Mouse (Mus musculus): ENCODE results near the gene Etfdh. TPM values are rescaled to one million over a fixed set of nuclear protein-coding genes. Genes with fewer than 3 reads are reported as not detected.
A peak's percentile ranks its signal among the peaks of the same experiment; 100 is the strongest.
"Not testable (repeated sequence)": the region's sequence is repeated elsewhere in the genome, so short reads cannot be mapped to it uniquely, and the experiment has no call there.

Etfdh gene
- polyA plus RNA-seq, 1 experiment from 2014 or later: 42.5 TPM

GRCm38 (mm10) chr3:79575576-79576467 lies 53.5 kb downstream of the Etfdh start:
- ATAC-seq (ENCODE audit: low FRiP score): peak; percentile 69; the same call in 1 of the 2 replicates
- no peaks in the 10 kb centered on the region for H3K27me3 ChIP-seq
- no peak overlapping the region for H3K9ac ChIP-seq
- H3K36me3 ChIP-seq (replicated peaks): no peaks in the 10 kb centered on the region
- H3K9me3 ChIP-seq: no peaks in the 10 kb centered on the region
- peak overlapping the region; percentile 59 for H3K27ac ChIP-seq
- H3K4me1 ChIP-seq: peaks cover 16% of the 10 kb centered on the region
- no peak overlapping the region for H3K4me3 ChIP-seq (replicated peaks)
- WGBS: 17% methylated on average over 10 of the region's 10 CpGs
- peak overlapping the region; percentile 21; the same call in 1 of the 2 replicates for H3K4me2 ChIP-seq

DNA sequence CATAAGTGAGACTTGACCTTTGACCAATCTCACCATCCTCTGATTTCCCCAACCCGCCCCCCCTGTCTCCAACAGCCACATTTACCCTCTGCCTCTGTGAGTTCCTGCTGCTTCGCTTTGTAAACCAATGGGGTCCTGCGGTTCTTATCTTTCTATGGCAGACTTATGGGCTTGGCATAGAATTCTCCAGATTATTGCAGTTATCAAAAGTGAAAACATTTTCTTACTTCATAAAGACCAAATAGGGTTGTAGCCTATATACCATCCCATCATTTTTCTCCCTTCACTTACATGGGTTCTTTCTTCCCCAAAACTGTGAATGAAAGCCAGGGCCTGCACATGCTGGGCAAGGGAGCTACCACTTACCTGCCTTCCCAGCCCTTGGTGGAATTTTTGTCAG lies 55.0 kb downstream of the Etfdh start:
- peaks cover 16% of the 10 kb centered on the region for H3K4me1 ChIP-seq
- H3K36me3 ChIP-seq (replicated peaks): no peaks in the 10 kb centered on the region
- no peak overlapping the region for H3K27ac ChIP-seq
- no peaks in the 10 kb centered on the region for H3K27me3 ChIP-seq
- WGBS: 79% methylated on average over 3 of the region's 3 CpGs
- no peak overlapping the region for H3K4me2 ChIP-seq
- H3K9me3 ChIP-seq: no peaks in the 10 kb centered on the region
- H3K4me3 ChIP-seq (replicated peaks): no peak overlapping the region
- H3K9ac ChIP-seq: no peak overlapping the region
- no peak for ATAC-seq (ENCODE audit: low FRiP score)

- 97% methylated on average over 5 of the region's 5 CpGs for WGBS
- ATAC-seq (ENCODE audit: low FRiP score); H3K36me3 ChIP-seq (replicated peaks); H3K9ac ChIP-seq; H3K27ac ChIP-seq; H3K4me2 ChIP-seq; H3K4me3 ChIP-seq (replicated peaks); H3K9me3 ChIP-seq; H3K27me3 ChIP-seq: not testable (repeated sequence)
- peaks cover 16% of the 10 kb centered on the region for H3K4me1 ChIP-seq
These were observed 55.9 kb downstream of the Etfdh start for GRCm38 (mm10) chr3:79573376-79573775.

- Histone ChIP-seq H3K27ac (no peak overlapping the region), H3K9ac (no peak overlapping the region), H3K4me1 (peaks cover 16% of the 10 kb centered on the region), H3K36me3 (replicated peaks) (no peaks in the 10 kb centered on the region), H3K27me3 (no peaks in the 10 kb centered on the region), H3K9me3 (no peaks in the 10 kb centered on the region), H3K4me2 (no peak overlapping the region), H3K4me3 (replicated peaks) (no peak overlapping the region)
- WGBS: 77% methylated on average over 2 of the region's 3 CpGs
- no peak for ATAC-seq (ENCODE audit: low FRiP score)
These were observed 56.9 kb downstream of the Etfdh start for GRCm38 (mm10) chr3:79572399-79572798.

DNA sequence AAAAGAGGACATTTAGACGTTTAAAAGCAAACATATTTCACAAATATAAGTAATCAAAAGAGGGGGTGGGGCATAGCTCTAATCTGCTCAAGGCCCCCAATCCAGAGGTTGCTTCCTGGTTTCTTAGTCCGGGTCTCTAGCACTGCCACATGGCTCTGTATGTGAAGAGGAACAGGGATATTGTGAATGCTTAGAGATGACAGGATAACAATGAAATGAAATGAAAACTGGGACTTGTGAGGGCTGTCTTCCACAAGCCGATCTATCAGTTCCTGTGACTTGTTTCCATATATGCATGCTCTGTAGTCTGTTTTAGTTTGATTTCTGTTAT lies 60.0 kb downstream of the Etfdh start:
- 88% methylated on average over 3 of the region's 3 CpGs for WGBS
- ATAC-seq (ENCODE audit: low FRiP score): no peak

GRCm38 (mm10) chr3:79568629-79569350 lies 60.5 kb downstream of the Etfdh start:
- no peaks in the 10 kb centered on the region for H3K27me3 ChIP-seq
- ATAC-seq (ENCODE audit: low FRiP score): no peak
- peaks cover 12% of the 10 kb centered on the region for H3K4me1 ChIP-seq
- peak overlapping the region; percentile 73; the same call in 1 of the 2 replicates for H3K27ac ChIP-seq
- H3K9me3 ChIP-seq: no peaks in the 10 kb centered on the region
- no peaks in the 10 kb centered on the region for H3K36me3 ChIP-seq (replicated peaks)
- peak overlapping the region; percentile 85 for H3K4me2 ChIP-seq
- no peak overlapping the region; the same call in 1 of the 2 replicates for H3K4me3 ChIP-seq (replicated peaks)
- WGBS: 81% methylated on average over 14 of the region's 16 CpGs
- no peak overlapping the region; the same call in 1 of the 2 replicates for H3K9ac ChIP-seq

More for the DNA sequence above, 60.0 kb downstream of the Etfdh start:
- H3K4me3 ChIP-seq (replicated peaks): no peak overlapping the region
- no peaks in the 10 kb centered on the region for H3K36me3 ChIP-seq (replicated peaks)
- no peaks in the 10 kb centered on the region for H3K9me3 ChIP-seq
- H3K27me3 ChIP-seq: no peaks in the 10 kb centered on the region
- no peak overlapping the region for H3K9ac ChIP-seq
- H3K4me2 ChIP-seq: no peak overlapping the region
- peaks cover 12% of the 10 kb centered on the region for H3K4me1 ChIP-seq
- no peak overlapping the region for H3K27ac ChIP-seq

- Histone ChIP-seq H3K4me2 (peak within 1 kb of the TSS; percentile 85), H3K4me1 (peaks cover 12% of the 10 kb centered on the region), H3K27me3 (no peaks in the 10 kb centered on the region), H3K4me3 (replicated peaks) (peak within 1 kb of the TSS; percentile 83), H3K36me3 (replicated peaks) (no peaks in the 10 kb centered on the region), H3K9me3 (no peaks in the 10 kb centered on the region), H3K27ac (peak within 1 kb of the TSS; percentile 78), H3K9ac (peak within 1 kb of the TSS; percentile 84)
- under 1% methylated on average over 53 of the region's 55 CpGs for WGBS
- ATAC-seq (ENCODE audit: low FRiP score): peak; percentile 95
These were observed 61.5 kb downstream of the Etfdh start, which contains the start of gene Fnip2 for GRCm38 (mm10) chr3:79567703-79568362. Fnip2 (minus strand) TSS chr3:79567796.

- peak; percentile 74; the same call in 1 of the 2 replicates for ATAC-seq (ENCODE audit: low FRiP score)
- peak overlapping the region; percentile 78 for H3K27ac ChIP-seq
- peak overlapping the region; percentile 83 for H3K4me3 ChIP-seq (replicated peaks)
- no peaks in the 10 kb centered on the region for H3K9me3 ChIP-seq
- H3K9ac ChIP-seq: peak overlapping the region; percentile 84
- H3K4me2 ChIP-seq: peak overlapping the region; percentile 85
- 3% methylated on average over 59 of the region's 60 CpGs for WGBS
- no peaks in the 10 kb centered on the region for H3K27me3 ChIP-seq
- peaks cover 15% of the 10 kb centered on the region for H3K4me1 ChIP-seq
- H3K36me3 ChIP-seq (replicated peaks): no peaks in the 10 kb centered on the region
These were observed 62.3 kb downstream of the Etfdh start for GRCm38 (mm10) chr3:79566716-79567691.

- ATAC-seq (ENCODE audit: low FRiP score): no peak
- Histone ChIP-seq H3K36me3 (replicated peaks) (no peaks in the 10 kb centered on the region), H3K4me2 (no peak overlapping the region), H3K9me3 (no peaks in the 10 kb centered on the region), H3K4me1 (peaks cover 16% of the 10 kb centered on the region), H3K4me3 (replicated peaks) (no peak overlapping the region), H3K27ac (no peak overlapping the region), H3K27me3 (no peaks in the 10 kb centered on the region), H3K9ac (no peak overlapping the region)
- WGBS: 87% methylated on average over 10 of the region's 10 CpGs
These were observed 64.3 kb downstream of the Etfdh start for GRCm38 (mm10) chr3:79564875-79565606.

DNA sequence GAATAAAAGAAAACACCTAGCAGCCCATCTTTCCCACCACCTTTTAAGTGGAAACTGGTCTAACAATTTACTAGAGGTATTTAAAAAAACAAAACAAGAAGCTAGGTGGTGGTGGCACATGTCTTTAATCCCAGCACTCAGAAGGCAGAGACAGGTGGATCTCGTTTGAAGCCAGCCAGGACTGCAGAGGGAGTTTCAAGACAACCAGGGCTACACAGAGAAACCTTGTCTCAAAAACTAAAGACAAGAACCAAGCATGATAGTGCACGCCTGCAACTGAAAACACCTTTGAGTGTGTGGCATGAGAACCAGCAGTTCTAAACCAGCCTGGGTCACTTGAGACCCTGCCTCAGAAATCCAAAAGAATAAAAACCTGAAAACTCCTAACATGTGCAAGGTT lies 65.8 kb downstream of the Etfdh start:
- H3K27me3 ChIP-seq: no peaks in the 10 kb centered on the region
- H3K27ac ChIP-seq: no peak overlapping the region
- no peak overlapping the region for H3K9ac ChIP-seq
- no peak for ATAC-seq (ENCODE audit: low FRiP score)
- no peak overlapping the region for H3K4me3 ChIP-seq (replicated peaks)
- 83% methylated on average over 2 of the region's 2 CpGs for WGBS
- H3K36me3 ChIP-seq (replicated peaks): no peaks in the 10 kb centered on the region
- H3K4me1 ChIP-seq: peaks cover 16% of the 10 kb centered on the region
- H3K4me2 ChIP-seq: no peak overlapping the region
- H3K9me3 ChIP-seq: no peaks in the 10 kb centered on the region
